Mouse (Mus musculus): ENCODE data around the gene Cdc6. TPM values are rescaled to one million over a fixed set of nuclear protein-coding genes. Genes with fewer than 3 reads are reported as not detected.
A peak's percentile ranks its signal among the peaks of the same experiment; 100 is the strongest.

The Cdc6 gene
- total and polyA plus RNA-seq, 3 experiments, result 47.4 to 99.3 (median 81.3) TPM

DNA sequence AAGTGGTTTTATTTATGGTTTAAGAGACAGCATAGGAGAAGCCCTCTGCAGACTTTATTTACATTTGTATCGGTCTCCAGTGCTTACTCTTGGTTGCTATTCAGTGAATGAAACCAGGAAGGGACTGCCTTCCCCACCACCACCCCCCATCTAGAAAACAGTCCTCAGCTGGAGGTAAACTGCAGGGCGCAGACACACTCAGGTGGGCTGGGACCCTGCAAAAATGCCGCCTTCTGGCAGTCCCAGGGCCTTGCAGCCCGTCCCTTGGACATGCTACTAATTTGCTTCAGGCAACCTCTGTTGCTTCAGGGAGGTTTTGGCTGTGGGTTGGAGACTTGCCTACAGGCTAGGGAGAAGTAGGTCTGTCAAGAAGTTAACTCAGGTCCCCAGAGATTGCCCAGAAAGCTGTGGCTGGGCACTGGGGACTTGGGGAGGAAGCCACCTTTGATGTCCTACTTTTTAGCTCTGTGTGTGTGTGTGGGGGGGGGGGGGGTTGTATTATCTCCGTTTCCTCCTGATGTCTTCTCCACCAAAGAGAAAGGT, 17.1 kb downstream of the Cdc6 start:
- Histone ChIP-seq H3K4me3 (replicated peaks in 1 of 3; ENCODE audit: low read depth in 2 of 3, low read length in 2 of 3, poor library complexity in 1 of 3) (no peak overlapping the region), H3K27ac (ENCODE audit: insufficient read depth, low read depth) (peak overlapping the region; percentile 74), H3K9me3 (replicated peaks; ENCODE audit: low read length) (no peaks in the 10 kb centered on the region), H3K27me3 (replicated peaks) (no peaks in the 10 kb centered on the region), H3K9ac (ENCODE audit: insufficient read depth, low read depth) (peak overlapping the region; percentile 37; the same call in 1 of the 2 replicates), H3K4me1 (ENCODE audit: control insufficient read depth in 1 of 2, insufficient read depth in 2 of 2) (peaks cover 33 to 66% of the 10 kb centered on the region in 2 experiments), H3K36me3 (replicated peaks in 1 of 2; ENCODE audit: control insufficient read depth in 1 of 2, insufficient read depth in 1 of 2, low read length in 1 of 2) (peaks cover 28 to 51% of the 10 kb centered on the region in 2 experiments), H3K4me2 (ENCODE audit: insufficient read depth, low read depth, poor library complexity, severe bottlenecking) (peak overlapping the region; percentile 38), H3K79me2 (replicated peaks; ENCODE audit: control insufficient read depth, extremely low read depth, insufficient read depth, poor library complexity, severe bottlenecking) (no peaks in the 10 kb centered on the region)
- DNase-seq (ENCODE audit: extremely low read depth), result peak; percentile 86
- in situ Hi-C loops (cut with MboI; ENCODE audit: low pct_ligation_motif_present, low pct_unique_long_range_greater_than_20kb, low sequenced_read_pairs) (no loop called here), dilution Hi-C loops (cut with MboI; ENCODE audit: extremely low pct_ligation_motif_present, extremely low pct_unique_long_range_greater_than_20kb, low sequenced_read_pairs) (no loop called here)
- TF ChIP-seq ETS1 (conservative IDR thresholded peaks at IDR 0.05; ENCODE audit: low read depth, low read length) (peak; percentile 47; the same call in 1 of the 2 replicates), CTCF (conservative IDR thresholded peaks at IDR 0.05 in 1 of 2, IDR thresholded peaks at IDR 0.05 in 1 of 2; ENCODE audit: low read depth in 2 of 2, low read length in 2 of 2) (peak in 1 of 2 experiments; percentile 23; a peak in 2 of 4 replicates), MAX (IDR thresholded peaks at IDR 0.05; ENCODE audit: low read length) (peak; percentile 29; the same call in 1 of the 2 replicates), ZMIZ1 (IDR thresholded peaks at IDR 0.05; ENCODE audit: low read depth, low read length) (peak; percentile 26; the same call in 1 of the 2 replicates), MEF2A (IDR thresholded peaks at IDR 0.05; ENCODE audit: borderline replicate concordance, low read depth, low read length) (0 out of 2 replicates have a peak, but pooled peaks have one; percentile 16), USF1 (IDR thresholded peaks at IDR 0.05; ENCODE audit: low read depth, low read length) (no peak), SIN3A (IDR thresholded peaks at IDR 0.05; ENCODE audit: low read length) (no peak)

DNA sequence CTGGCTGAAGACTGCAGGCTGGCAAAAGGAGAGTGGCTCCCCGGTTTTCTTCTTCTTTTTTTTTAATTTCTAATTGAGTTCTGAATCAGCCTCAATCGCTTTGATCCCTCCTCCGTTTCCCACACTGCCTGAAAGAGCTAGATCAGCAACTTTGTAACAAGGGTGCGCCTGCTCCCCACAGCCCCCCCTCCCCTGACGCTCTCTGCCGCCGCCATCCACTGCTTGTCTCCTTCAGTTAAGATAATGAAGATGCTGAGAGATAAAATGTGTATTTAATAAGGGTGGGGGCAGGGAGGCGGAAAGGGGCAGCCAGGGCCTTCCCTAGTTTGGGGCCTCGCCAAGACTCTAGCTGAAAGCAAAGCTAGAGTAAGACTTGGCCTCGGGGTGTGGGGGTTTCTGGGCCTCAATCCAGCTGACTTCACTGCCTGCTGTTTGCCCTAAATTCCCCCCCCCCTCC, 17.7 kb downstream of the Cdc6 start:
- H3K9ac ChIP-seq (ENCODE audit: insufficient read depth, low read depth), result peak overlapping the region; percentile 37; the same call in 1 of the 2 replicates
- peaks cover 33 to 71% of the 10 kb centered on the region in 2 experiments for H3K4me1 ChIP-seq (ENCODE audit: control insufficient read depth in 1 of 2, insufficient read depth in 2 of 2)
- in situ Hi-C loops (cut with MboI; ENCODE audit: low pct_ligation_motif_present, low pct_unique_long_range_greater_than_20kb, low sequenced_read_pairs) (no loop called here), dilution Hi-C loops (cut with MboI; ENCODE audit: extremely low pct_ligation_motif_present, extremely low pct_unique_long_range_greater_than_20kb, low sequenced_read_pairs) (no loop called here)
- no peaks in the 10 kb centered on the region for H3K27me3 ChIP-seq (replicated peaks)
- no peak for DNase-seq (ENCODE audit: extremely low read depth)
- H3K27ac ChIP-seq (ENCODE audit: insufficient read depth, low read depth), result no peak overlapping the region; the same call in 1 of the 2 replicates
- no peaks in the 10 kb centered on the region for H3K79me2 ChIP-seq (replicated peaks; ENCODE audit: control insufficient read depth, extremely low read depth, insufficient read depth, poor library complexity, severe bottlenecking)
- H3K4me2 ChIP-seq (ENCODE audit: insufficient read depth, low read depth, poor library complexity, severe bottlenecking), result peak overlapping the region; percentile 38; the same call in 1 of the 2 replicates
- H3K4me3 ChIP-seq (replicated peaks in 1 of 3; ENCODE audit: low read depth in 2 of 3, low read length in 2 of 3, poor library complexity in 1 of 3), result no peak overlapping the region
- TF ChIP-seq ZC3H11A (IDR thresholded peaks at IDR 0.05; ENCODE audit: low read depth, low read length) (no peak), MYC (IDR thresholded peaks at IDR 0.05; ENCODE audit: low read depth, low read length) (no peak), MAFK (IDR thresholded peaks at IDR 0.05; ENCODE audit: insufficient replicate concordance, low read length) (peak; percentile 69)
- H3K9me3 ChIP-seq (replicated peaks; ENCODE audit: low read length), result no peaks in the 10 kb centered on the region
- H3K36me3 ChIP-seq (replicated peaks in 1 of 2; ENCODE audit: control insufficient read depth in 1 of 2, insufficient read depth in 1 of 2, low read length in 1 of 2), result peaks cover 25 to 46% of the 10 kb centered on the region in 2 experiments

DNA sequence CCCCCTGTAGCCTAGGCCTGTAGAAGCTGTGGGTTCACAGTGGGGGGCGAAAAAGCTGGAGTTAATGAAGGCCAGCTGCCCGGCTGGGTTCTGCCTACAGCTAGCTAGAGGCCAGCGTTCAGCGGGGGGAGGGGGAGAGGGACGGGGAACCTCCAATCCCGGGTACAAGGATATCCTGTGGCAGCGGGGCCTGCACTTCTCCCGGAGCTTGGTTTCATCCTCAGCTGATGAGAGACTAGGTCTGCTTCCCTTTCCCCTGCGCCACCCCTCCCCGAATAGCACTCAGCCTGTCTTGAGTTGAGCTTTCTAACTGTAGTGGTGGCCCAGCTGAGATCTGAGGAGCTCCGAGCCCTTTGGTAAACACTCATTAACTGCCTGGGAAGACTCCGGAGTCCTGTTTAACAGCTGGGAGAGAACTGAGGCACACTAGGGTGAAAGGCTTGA, 18.3 kb downstream of the Cdc6 start:
- H3K27ac ChIP-seq (ENCODE audit: insufficient read depth, low read depth), result no peak overlapping the region
- no peak overlapping the region for H3K9ac ChIP-seq (ENCODE audit: insufficient read depth, low read depth)
- peaks cover 35 to 77% of the 10 kb centered on the region in 2 experiments for H3K4me1 ChIP-seq (ENCODE audit: control insufficient read depth in 1 of 2, insufficient read depth in 2 of 2)
- TF ChIP-seq TBP (conservative IDR thresholded peaks at IDR 0.05; ENCODE audit: low read depth, low read length), result no peak
- TF ChIP-seq MYC (IDR thresholded peaks at IDR 0.05; ENCODE audit: low read depth, low read length), result no peak
- no peak for TF ChIP-seq POLR2A (IDR thresholded peaks at IDR 0.05; ENCODE audit: low read depth, low read length)
- in situ Hi-C loops (cut with MboI; ENCODE audit: low pct_ligation_motif_present, low pct_unique_long_range_greater_than_20kb, low sequenced_read_pairs) (no loop called here), dilution Hi-C loops (cut with MboI; ENCODE audit: extremely low pct_ligation_motif_present, extremely low pct_unique_long_range_greater_than_20kb, low sequenced_read_pairs) (no loop called here)
- H3K79me2 ChIP-seq (replicated peaks; ENCODE audit: control insufficient read depth, extremely low read depth, insufficient read depth, poor library complexity, severe bottlenecking), result no peaks in the 10 kb centered on the region
- H3K9me3 ChIP-seq (replicated peaks; ENCODE audit: low read length), result no peaks in the 10 kb centered on the region
- H3K4me2 ChIP-seq (ENCODE audit: insufficient read depth, low read depth, poor library complexity, severe bottlenecking), result no peak overlapping the region
- H3K4me3 ChIP-seq (replicated peaks in 1 of 3; ENCODE audit: low read depth in 2 of 3, low read length in 2 of 3, poor library complexity in 1 of 3), result no peak overlapping the region
- H3K36me3 ChIP-seq (replicated peaks in 1 of 2; ENCODE audit: control insufficient read depth in 1 of 2, insufficient read depth in 1 of 2, low read length in 1 of 2), result peaks cover 20 to 40% of the 10 kb centered on the region in 2 experiments
- H3K27me3 ChIP-seq (replicated peaks), result no peaks in the 10 kb centered on the region
- DNase-seq (ENCODE audit: extremely low read depth), result no peak
